Mouse (Mus musculus) spleen, postnatal 10 days (tissue): ENCODE data around the gene Tdg.
"Not testable (repeated sequence)": the region's sequence is repeated elsewhere in the genome, so short reads cannot be mapped to it uniquely, and the experiment has no call there.

Source experiments
- DNase-seq, 2 experiments: peaks; one replicate each; pipeline ENCODE4 v3.0.0; 2021 to 2022; ENCODE audit warnings: low spot score in 2 of 2

The Tdg gene

GRCm38 (mm10) chr10:82629586-82630255 lies at the start of gene Tdg:
Gene Tdg, plus strand, starts transcription at chr10:82629828.
- DNase-seq: peak; percentile 76 to 92

DNA sequence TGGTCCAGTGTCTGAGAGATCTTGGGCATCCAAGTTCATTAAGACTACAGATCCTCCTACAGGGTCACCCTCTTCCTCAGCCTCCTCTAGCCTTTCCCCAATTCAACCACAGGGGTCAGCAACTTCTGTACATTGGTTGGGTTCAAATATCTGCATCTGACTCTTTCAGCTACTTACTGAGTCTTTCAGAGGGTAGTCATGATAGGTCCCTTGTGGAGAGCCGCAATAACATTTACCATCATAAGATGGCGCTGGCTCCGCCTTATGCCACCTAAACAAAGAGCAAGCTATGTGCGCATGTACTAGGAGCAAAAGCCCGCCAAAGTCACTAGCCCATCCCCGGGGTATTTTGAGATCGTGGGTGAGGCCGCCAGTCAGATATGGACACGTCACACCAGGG lies 40.0 kb upstream of the Tdg start:
- DNase-seq: not testable (repeated sequence)

- not testable (repeated sequence) for DNase-seq
These were observed 35.2 kb upstream of the Tdg start for GRCm38 (mm10) chr10:82594421-82594820.

DNA sequence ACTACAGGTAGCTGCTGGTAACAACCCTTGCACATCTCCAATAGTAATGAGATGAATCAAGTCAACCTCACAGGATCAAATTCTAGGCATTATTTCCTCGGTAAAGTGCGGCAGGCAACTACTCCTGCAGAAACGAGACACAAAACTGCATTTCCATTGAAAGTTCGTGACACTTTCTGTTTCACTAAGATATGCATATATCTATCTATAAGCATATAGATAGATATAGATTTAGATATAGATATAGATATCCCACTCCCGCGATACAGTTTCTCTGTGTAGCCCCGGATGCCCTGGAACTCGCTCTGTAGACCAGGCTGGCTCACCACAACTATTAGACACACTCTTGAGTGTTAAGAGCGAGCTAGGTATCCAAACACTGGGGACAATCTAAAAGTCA lies 7.4 kb upstream of the Tdg start:
- DNase-seq: no peak

GRCm38 (mm10) chr10:82622671-82623552 lies 6.7 kb upstream of the Tdg start, which contains the start of gene 1190007I07Rik:
Gene 1190007I07Rik, minus strand, starts transcription at chr10:82623228.
- DNase-seq: peak; percentile 76 to 90

GRCm38 (mm10) chr10:82623553-82623932 lies 6.1 kb upstream of the Tdg start:
- not testable (repeated sequence) for DNase-seq

DNA sequence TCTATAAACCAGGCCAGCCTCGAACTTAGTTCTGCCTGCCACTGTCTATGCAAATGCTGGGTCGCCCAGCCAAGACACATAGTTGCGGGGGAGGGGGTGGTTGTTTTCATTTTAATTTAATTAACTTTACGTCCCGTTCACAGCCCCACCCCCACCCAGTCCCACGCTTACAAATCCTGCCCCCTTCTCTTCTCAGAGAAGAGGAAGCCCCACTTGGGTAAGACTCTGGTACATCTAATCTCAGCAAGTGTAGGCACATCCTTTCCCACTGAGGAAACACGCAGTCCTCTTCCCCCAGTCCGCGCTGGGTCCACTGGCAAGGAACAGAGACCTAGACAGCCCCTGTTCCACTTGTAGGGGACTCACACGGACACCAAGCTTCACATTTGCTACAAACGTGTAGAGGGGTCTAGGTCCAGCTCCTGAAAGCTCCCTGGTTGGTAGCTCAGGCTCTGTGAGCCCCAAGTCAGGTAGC lies 480 bp upstream of the Tdg start:
- peak in 1 of 2 experiments; percentile 53 for DNase-seq

GRCm38 (mm10) chr10:82630497-82630896 lies 869 bp downstream of the Tdg start:
- no peak for DNase-seq

DNA sequence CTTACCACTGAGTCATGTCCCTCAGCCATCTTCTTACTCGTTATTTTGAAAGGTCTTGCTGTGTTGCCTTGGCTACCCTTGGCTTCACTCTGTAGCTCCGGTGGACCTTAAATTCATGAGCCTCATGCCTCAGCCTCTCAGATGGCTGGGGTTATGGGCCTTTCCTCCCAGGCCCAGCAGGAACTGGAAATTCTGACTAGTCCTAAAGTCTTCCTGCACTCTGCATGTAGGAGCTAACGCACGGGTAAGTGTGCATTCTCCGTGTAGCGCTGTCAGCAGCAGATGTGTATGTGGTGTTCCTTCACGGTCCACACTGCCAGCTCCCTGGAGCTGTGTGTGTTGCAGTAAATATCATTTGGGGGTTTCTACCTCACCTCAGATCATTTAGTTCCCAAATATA lies 1.5 kb downstream of the Tdg start:
- DNase-seq: no peak

DNA sequence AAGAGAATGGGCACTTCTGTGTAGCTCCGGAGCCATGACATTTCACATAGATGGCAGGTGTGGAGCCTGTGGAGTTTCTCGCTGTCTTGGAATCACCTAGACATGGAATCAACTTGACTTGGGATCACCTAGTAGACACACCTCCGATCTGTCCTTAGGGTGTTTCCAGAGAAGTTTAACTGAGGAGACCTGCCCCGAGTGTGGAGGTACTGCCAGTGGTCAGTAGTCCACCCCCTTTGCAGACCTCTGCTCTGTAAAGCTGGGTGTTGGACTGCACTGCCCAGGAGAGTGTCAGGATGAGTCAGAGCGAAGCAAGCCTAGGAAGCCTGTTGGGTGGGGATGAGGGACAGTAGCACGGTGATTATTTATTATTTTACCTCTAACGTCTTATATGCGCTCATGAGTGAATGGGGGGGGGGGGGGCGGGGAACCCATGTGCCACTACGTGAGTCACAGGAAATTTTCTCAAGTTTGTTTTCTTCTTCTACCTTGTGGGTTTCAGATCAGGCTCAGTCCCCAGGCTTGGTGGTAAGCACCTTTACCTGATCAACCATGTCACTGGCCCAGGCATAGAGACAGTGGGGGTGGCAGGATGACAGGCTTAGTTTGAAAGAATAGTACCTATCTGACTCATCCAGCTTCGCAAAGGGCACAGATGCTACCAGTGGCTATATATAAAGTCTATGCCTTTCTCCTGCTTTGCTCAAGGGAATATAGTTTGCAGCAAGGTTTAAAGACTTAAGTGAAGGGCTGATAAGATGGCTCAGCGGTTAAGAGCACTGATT lies 3.1 kb downstream of the Tdg start:
- DNase-seq: no peak

DNA sequence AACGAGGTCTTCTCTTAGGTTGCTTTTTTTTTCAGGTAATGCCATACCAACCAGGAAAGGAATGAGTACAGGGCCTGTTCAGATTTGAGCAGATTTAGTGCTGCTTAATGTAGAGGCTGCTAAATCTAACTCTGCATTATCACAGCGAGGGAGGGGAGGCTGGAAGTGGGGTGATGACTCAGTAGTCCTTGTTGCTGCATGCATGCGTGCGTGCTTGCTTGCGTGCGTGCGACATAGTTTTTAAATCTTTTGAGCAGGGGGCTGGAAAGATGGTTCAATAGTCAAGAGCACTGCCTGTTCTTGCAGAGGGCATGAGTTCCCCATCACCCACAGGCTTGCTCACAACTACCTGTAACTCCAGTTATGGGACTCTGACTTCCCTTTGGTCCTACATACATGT lies 4.7 kb downstream of the Tdg start:
- no peak for DNase-seq

DNA sequence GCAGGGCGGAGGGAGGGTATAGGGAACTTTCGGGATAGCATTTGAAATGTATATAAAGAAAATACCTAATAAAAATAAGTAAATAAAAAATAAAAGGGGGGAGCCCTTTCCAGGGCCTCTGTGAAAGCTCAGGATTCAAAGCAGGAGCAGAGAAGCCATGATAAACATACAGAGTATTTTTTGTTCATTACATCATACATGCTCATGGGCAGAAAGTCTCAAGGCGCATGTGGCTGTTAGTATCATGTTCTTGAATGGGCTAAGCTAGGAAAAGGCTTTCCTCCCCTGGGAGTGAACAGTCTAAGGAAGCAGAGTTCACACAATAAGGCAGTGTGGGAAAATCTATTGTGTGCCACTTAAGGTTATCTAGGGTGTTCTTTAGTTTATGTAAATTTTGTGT lies 6.7 kb downstream of the Tdg start:
- no peak for DNase-seq

GRCm38 (mm10) chr10:82639032-82639698 lies 9.5 kb downstream of the Tdg start:
- no peak for DNase-seq

- no peak for DNase-seq
These were observed 11.9 kb downstream of the Tdg start for GRCm38 (mm10) chr10:82641481-82641880.

- no peak for DNase-seq
These were observed 16.5 kb downstream of the Tdg start for GRCm38 (mm10) chr10:82646083-82646482.

DNA sequence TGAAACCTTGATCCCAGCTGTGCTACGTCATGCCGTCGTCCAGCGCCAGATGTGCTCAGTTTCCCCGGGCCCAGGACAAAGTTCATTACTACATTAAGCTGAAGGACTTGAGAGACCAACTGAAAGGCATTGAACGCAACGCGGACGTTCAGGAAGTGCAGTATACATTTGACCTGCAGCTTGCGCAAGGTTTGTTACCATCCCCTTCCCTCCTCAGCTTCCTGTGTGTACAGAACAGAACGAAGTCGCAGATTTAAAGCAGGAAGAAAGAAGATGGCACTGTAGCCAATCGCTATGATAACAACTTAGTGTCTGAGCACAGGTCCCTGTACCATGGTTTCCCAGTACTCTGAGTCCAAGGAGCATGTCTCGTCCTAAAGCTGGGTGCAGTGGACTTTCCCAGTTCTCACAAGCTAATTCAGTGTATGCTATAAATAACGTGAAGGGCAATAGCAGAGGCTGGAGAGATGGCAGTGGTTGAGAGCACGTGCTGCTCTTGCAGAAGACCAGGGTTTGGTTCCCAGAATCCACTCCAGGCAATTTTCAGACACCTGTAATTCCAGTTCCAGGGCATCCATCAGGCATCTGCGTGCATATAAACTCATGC lies 17.7 kb downstream of the Tdg start:
- no peak for DNase-seq

DNA sequence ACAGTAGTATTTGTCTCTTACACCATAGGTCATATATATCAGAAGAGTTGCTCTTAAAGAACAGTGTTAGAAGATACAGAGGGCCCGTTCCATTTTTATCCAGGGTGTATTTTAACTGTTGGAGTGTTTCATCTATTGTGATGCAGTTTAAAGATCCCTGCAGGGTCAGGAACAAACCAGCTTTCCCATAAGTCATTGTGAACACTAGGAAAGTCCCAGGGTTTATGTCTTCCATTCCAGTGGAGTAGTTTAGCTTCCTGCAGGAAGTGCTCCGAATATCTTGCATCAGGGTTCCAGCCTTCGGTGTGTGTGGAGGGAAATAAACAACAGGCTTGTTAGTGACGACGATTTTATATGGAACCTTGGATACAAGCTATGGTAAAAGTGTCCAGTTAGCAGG lies 21.6 kb downstream of the Tdg start:
- DNase-seq: no peak

- DNase-seq: no peak
These were observed 23.0 kb downstream of the Tdg start for GRCm38 (mm10) chr10:82652625-82653024.

GRCm38 (mm10) chr10:82654581-82654980 lies 25.0 kb downstream of the Tdg start:
- DNase-seq: no peak

DNA sequence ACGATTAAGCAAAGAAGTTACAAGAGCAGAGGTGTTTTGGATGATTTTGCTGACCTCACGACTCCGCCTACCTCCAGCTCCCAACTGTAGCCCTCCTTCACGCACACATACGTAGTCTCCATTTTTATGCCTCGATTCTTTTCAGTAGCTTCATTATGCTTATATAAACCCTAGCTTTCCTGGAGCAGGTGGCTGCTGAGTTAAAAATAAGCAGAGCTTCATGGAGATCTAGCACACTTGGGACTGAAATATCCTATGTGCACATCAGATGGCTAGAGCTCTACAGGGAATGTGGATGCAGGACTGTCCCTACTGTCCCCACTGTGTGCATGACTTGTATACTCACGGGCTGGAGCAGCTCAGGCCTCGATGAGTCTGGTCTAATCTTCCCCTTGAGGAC lies 32.2 kb downstream of the Tdg start:
- no peak for DNase-seq
